In the genomic region with DNA sequence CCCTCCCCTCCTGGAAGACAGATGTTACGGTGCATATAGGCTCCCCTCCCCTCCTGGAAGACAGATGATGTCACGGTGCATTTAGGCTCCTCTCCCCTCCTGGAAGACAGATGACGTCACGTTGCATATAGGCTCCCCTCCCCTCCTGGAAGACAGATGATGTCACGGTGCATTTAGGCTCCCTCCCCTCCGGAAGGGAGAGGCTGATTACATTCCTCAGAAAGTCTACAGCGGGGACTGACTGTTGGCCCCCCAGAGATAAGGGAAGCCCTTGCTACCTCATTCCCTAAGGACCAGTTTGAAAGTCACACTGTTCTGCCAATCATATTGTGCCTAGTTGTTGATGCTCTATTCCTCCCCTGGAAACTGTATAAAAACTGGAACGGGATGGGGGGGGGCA, we compare ENCODE assay signal across 26 mouse cellular contexts.
DNase-seq lines count a peak whose midpoint lies in the region; ATAC-seq and TF ChIP-seq lines count a peak whose summit lies in the region.
"Had no signal": no experiment of that assay in that cellular context is flagged by ENCODE, and none has a peak within 500 bp of the region (broad histone marks: within the 10 kb centered on the region; RNA-seq: fewer than 3 reads in every experiment).

No protein-coding gene starts in this region.

- no peaks in the 10 kb centered on the region for H3K27me3 ChIP-seq in heart, embryonic 15.5 days
- H3K27me3 ChIP-seq in liver, embryonic 11.5 days (replicated peaks; ENCODE audit: control insufficient read depth, insufficient read depth, low read length): no peaks in the 10 kb centered on the region
- H3K27me3 ChIP-seq: CH12.LX; embryonic facial prominence, embryonic 13.5 days; embryonic facial prominence, embryonic 15.5 days; forebrain, embryonic 12.5 days had no signal

- H3K27ac ChIP-seq in heart, embryonic 15.5 days: no peak overlapping the region
- peak overlapping the region; percentile 96 for H3K27ac ChIP-seq in ES-E14 (ENCODE audit: insufficient read depth, low read depth, low read length, poor library complexity, severe bottlenecking)
- no peak overlapping the region for H3K27ac ChIP-seq in liver, embryonic 11.5 days (ENCODE audit: low read depth, low read length)
- H3K27ac ChIP-seq: embryonic facial prominence, embryonic 13.5 days; embryonic facial prominence, embryonic 15.5 days; forebrain, embryonic 10.5 days; forebrain, embryonic 12.5 days had no signal

- no peak overlapping the region for H3K4me3 ChIP-seq in heart, embryonic 15.5 days
- peak overlapping the region in 1 of 2 experiments; percentile 15; a peak in 1 of 4 replicates for H3K4me3 ChIP-seq in ES-E14 (ENCODE audit: insufficient read depth in 1 of 2, low read depth in 1 of 2, low read length in 2 of 2, poor library complexity in 1 of 2, severe bottlenecking in 1 of 2)
- H3K4me3 ChIP-seq in liver, embryonic 11.5 days (ENCODE audit: low read depth, low read length): no peak overlapping the region
- H3K4me3 ChIP-seq: embryonic facial prominence, embryonic 13.5 days; embryonic facial prominence, embryonic 15.5 days; erythroblast, embryonic 14.5 days; forebrain, embryonic 10.5 days; forebrain, embryonic 12.5 days had no signal

- H3K36me3 ChIP-seq in heart, embryonic 15.5 days: no peaks in the 10 kb centered on the region
- no peaks in the 10 kb centered on the region; the same call in 1 of the 2 replicates for H3K36me3 ChIP-seq in ES-E14 (ENCODE audit: control insufficient read depth, insufficient read depth, low read length, poor library complexity, severe bottlenecking)
- no peaks in the 10 kb centered on the region for H3K36me3 ChIP-seq in liver, embryonic 11.5 days (ENCODE audit: control insufficient read depth, insufficient read depth, low read length)
- H3K36me3 ChIP-seq: embryonic facial prominence, embryonic 13.5 days; embryonic facial prominence, embryonic 15.5 days; forebrain, embryonic 10.5 days; forebrain, embryonic 12.5 days had no signal

- H3K9me3 ChIP-seq in heart, embryonic 15.5 days (replicated peaks): no peaks in the 10 kb centered on the region
- no peaks in the 10 kb centered on the region; the same call in 1 of the 2 replicates for H3K9me3 ChIP-seq in ES-E14 (ENCODE audit: control insufficient read depth, insufficient read depth, low read depth, low read length)
- no peaks in the 10 kb centered on the region for H3K9me3 ChIP-seq in liver, embryonic 11.5 days (ENCODE audit: control insufficient read depth, low read length)
- H3K9me3 ChIP-seq: embryonic facial prominence, embryonic 13.5 days; embryonic facial prominence, embryonic 15.5 days; forebrain, embryonic 12.5 days had no signal

- ATAC-seq in heart, embryonic 15.5 days (replicated peaks; ENCODE audit: insufficient number of reproducible peaks, insufficient read depth, low FRiP score, low read depth): 0 out of 2 replicates have a peak, but pooled peaks have one; percentile 16
- no peak for ATAC-seq in liver, embryonic 11.5 days (replicated peaks; ENCODE audit: low FRiP score)
- ATAC-seq: CD4-positive, CD25-positive, alpha-beta regulatory T cell, adult 4 months; forebrain, embryonic 14.5 days; forebrain, embryonic 16.5 days had no signal

- intact Hi-C loops in heart, postnatal 14 days (cut with DNase I): no loop called here

- in situ Hi-C loops in ES-E14 (cut with MboI; ENCODE audit: low sequenced_read_pairs in 2 of 2, unreplicated experiment in 2 of 2): no loop called here

- no peak for DNase-seq in heart, postnatal 14 days
- no peak for DNase-seq in ES-E14 (ENCODE audit: low read depth, low spot score)
- peak; percentile 54 for DNase-seq in ZHBTc4 (ENCODE audit: low read depth, low spot score)
- no peak for DNase-seq in kidney, adult 11 months
- no peak for DNase-seq in liver, embryonic 11.5 days (ENCODE audit: low spot score)
- DNase-seq: adrenal gland, adult 2 months; adrenal gland, postnatal 10 days; adrenal gland, postnatal 25 days; B cell, adult 2 months; cerebellum, adult 11 months; cerebellum, adult 18-20 months; cerebellum, adult 8-10 months; cerebellum, adult 9-11 months; cerebellum, postnatal 14 days; cerebellum, postnatal 36 days; embryo, embryonic 11 days had no signal

- no peaks in the 10 kb centered on the region for H3K4me1 ChIP-seq in heart, embryonic 15.5 days (replicated peaks)
- peaks cover 0 to 3% of the 10 kb centered on the region in 2 experiments; a peak in 1 of 4 replicates for H3K4me1 ChIP-seq in ES-E14 (ENCODE audit: control insufficient read depth in 2 of 2, insufficient read depth in 2 of 2, low read length in 2 of 2, poor library complexity in 1 of 2)
- no peaks in the 10 kb centered on the region for H3K4me1 ChIP-seq in liver, embryonic 11.5 days (replicated peaks; ENCODE audit: control insufficient read depth, insufficient read depth, low read length)
- H3K4me1 ChIP-seq: embryonic facial prominence, embryonic 13.5 days; embryonic facial prominence, embryonic 15.5 days; forebrain, embryonic 10.5 days; forebrain, embryonic 12.5 days had no signal

- no peak overlapping the region for H3K4me2 ChIP-seq in heart, embryonic 15.5 days
- H3K4me2 ChIP-seq in liver, embryonic 11.5 days: no peak overlapping the region
- H3K4me2 ChIP-seq: embryonic facial prominence, embryonic 13.5 days; embryonic facial prominence, embryonic 15.5 days; forebrain, embryonic 12.5 days had no signal

- H3K9ac ChIP-seq in heart, embryonic 15.5 days: no peak overlapping the region
- H3K9ac ChIP-seq in ES-E14 (ENCODE audit: insufficient read depth, low read depth, low read length, poor library complexity, severe bottlenecking): no peak overlapping the region
- no peak overlapping the region for H3K9ac ChIP-seq in liver, embryonic 11.5 days (ENCODE audit: low read depth, low read length)
- H3K9ac ChIP-seq: embryonic facial prominence, embryonic 13.5 days; embryonic facial prominence, embryonic 15.5 days; forebrain, embryonic 12.5 days had no signal

- WGBS in heart, embryonic 15.5 days: 60% methylated on average over 8 of the region's 8 CpGs
- 63% methylated on average over 8 of the region's 8 CpGs for WGBS in liver, embryonic 11.5 days

TF ChIP-seq in ES-E14, 5 proteins besides CTCF, POLR2A, EP300 and RAD21:
- TF ChIP-seq MAFK (IDR thresholded peaks at IDR 0.05; ENCODE audit: insufficient read depth, low read depth, low read length): no peak
- no peak for TF ChIP-seq ZNF384 (IDR thresholded peaks at IDR 0.05; ENCODE audit: low read depth, low read length)
- TF ChIP-seq HCFC1 (IDR thresholded peaks at IDR 0.05; ENCODE audit: borderline replicate concordance, insufficient read depth, low read length): no peak
- no peak for TF ChIP-seq ZC3H11A (IDR thresholded peaks at IDR 0.05; ENCODE audit: borderline replicate concordance, low read depth, low read length)
- no peak for TF ChIP-seq CHD2 (IDR thresholded peaks at IDR 0.05; ENCODE audit: low read depth, low read length)
